Mouse (Mus musculus) B cell, adult 2 months (primary cell): Measurements from ENCODE around the gene Adamts12.

Experiments used
- DNase-seq, 2 experiments: peaks; one replicate each; pipeline ENCODE4 v3.0.0; 2022

Gene Adamts12

DNA sequence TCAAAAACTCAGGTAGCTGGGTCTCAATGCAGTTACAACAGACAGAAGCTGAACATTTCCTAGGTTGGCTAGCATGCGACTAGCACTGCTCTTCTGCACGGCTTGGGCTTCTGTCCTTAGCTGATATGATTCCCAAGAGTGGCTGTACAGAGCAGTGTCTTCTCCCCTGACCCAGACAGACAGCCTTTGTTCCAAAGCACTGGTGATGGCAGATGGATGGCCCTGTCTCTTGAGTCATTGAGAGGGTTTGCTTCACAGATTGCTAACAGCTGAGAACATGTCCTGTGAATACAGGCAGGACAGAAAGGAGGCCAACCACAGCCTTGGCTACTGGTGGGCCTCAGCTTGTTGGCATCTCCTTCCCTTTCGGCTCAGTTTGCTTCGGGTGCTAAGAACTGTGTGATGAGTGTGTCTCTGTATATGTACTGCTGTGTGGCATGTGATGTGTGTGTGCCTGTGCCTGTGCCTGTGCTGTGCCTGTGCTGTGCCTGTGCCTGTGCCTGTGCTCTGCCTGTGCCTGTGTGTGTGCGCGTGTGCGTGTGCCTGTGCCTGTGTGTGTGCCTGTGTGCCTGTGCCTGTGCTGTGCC is 109.4 kb downstream of the Adamts12 start:
- no peak for DNase-seq

DNA sequence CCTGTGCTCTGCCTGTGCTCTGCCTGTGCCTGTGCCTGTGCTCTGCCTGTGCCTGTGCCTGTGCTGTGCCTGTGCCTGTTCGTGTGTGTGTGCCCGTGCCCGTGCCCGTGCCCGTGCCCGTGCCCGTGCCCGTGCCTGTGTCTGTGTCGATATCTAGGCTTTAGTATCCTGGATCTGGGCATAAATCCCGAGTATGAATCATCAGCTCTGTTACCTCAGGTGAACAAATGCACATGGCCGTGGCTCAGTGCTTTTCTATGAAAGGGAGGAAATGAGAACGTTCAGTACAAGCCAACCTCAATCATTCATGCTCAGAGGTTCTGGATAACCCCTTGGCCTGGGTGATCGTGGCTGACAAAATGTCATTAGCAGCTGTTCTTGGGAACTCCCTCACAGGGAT is 110.3 kb downstream of the Adamts12 start:
- no peak for DNase-seq

DNA sequence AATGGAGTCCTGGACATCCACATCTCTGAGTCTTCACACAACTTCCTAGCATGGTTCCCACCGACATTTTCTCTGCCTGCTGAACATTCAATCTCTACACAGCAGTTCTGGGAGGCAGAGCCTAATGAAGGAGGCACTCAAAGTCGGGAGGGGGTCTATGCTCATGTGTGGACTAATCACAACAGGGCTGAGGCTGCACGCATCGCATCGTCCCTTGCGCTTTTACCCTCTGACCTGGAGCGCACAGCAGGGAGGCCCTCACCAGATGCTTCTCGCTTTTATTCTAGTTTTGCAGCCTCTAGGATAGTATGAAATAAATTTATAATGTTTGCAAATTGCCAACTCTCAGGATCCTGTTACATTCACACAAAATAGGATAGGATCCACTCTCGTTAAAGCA is 112.9 kb downstream of the Adamts12 start:
- no peak for DNase-seq

DNA sequence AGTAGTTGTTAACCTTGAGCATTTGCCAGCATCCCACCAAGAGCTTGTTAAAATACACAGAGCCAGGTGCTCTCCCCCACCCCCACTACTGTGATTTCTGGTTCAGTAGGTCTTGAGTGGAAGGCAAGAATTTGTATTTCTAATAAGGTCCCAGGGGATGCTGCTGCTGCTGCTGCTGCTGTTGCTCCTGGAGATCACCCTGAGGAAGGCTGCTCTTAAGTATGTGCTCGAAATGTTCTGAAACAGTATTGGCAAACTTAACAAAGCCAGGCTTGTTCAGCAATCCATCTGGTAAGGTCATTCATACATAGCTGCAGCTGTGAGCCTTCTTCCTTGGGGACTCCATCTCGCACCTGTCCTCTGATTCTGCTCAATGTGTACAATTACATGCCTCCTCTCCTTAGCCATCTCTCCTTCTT is 115.2 kb downstream of the Adamts12 start:
- DNase-seq, result no peak

DNA sequence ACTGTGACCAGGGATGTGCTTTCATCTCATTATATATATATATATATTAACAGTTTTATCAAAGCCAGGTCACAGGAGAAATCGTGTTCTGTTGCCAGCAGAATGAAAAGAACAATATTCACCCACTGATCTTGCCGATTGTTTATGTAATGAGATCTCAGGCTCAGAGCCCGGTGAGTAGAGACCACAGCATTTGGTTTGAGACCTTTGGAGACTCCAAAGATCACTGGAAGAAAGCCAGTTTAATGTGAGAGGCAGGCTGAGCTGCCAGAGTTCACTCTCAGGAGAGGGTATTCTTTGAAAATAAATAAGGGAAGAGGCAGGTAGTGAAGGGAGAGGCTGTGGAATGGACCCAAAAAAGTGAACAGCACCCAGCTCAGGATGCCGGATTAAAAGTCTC is 122.1 kb downstream of the Adamts12 start:
- no peak for DNase-seq

DNA sequence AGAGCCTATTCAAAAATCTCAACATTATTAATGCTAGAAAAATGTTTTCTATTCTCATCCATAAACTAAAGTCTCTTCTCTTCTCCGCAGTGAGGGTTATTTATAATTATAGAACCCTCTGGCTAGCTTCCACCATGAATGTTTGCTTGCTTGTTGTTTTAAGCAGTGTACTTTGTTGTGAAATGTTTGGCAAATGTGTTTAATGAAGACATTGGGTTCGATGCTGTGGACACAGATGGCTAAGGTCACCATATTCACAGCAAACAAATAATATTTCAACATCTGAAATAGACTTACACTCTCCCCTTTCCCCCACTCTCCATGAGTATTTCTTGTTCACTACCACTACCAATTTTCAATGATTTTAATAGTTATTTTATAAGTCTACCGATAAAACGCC is 125.9 kb downstream of the Adamts12 start:
- no peak for DNase-seq

DNA sequence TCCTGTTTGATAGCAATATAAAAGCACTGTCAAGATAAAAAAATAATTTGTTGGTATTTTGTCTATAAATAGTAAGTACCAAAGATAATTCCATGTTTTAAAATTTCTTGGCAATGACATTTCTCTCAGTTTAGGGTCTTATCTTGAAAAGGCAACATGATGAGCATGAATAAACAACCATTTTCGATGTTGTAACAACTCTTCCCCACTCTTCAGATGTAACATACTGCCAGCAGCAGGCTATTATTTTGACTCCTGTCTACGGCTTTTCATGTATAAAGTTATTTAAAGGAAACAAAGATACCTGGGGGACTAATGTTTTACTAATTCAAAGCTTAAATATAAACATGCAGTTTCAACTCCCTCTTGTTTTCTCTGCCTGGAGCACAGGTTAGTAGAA is 128.2 kb downstream of the Adamts12 start:
- DNase-seq, result no peak

DNA sequence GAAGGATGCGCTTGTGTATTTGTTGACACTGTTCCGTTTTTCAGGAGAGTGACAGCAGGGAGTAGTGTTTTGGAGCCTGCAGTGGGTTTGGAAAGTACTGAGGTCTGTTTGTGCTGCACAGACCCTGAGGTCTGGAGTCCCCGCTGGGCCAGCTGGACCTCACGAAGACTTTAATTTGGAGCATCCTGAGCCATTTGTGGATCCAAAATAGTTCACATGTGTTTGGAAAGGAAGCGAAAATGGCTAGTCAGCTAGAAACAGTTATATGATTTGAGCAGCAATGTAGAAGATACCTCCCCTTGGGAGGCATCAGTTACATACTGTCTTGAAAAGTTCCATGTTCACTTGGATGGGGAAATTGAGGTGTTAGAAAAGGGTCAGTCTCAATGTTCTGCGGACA is 132.5 kb downstream of the Adamts12 start:
- DNase-seq, result no peak

DNA sequence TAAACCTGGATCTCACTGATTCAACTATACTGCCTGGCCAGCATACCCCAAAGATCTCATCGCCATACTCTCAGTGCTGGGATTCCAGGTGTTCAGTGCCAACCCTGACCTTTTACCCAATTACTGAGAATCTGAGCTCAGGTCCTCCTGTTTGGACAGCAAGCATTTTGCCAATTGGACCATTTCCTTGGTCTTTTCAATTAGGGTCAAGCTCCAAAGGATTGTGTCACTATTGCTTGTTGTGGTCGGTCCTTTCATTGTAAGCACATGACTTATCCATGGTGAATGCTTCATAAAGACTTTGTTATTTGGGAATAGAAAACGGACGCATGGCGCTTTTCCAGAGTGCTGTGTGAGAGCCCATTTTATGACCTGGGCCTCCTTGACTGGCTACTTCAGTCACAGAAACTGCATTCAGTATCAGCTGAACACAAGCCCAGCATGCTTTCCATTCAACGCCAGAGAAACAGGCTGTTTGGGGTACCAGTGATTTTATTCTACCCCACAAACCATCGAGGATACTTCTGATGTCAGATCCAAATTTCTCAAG is 133.7 kb downstream of the Adamts12 start:
- no peak for DNase-seq

DNA sequence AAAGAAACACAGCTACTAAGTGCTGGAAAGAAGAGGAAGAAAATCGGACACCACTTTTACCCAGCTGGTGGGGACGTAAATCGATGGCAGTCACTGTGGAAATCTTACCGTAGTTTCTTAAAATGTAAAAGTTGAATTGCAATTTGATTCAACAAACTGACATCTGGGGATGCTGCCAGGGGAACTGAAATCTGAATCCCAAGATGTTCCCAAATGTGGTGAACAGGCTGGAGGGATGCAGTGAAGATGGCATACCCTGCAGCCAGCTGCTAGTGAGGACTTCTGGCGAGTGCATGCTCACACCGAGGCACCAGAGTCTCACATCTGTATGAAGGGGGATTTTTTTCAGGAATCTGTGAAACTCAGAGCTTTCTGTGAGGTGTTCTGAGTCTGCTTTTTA is 138.5 kb downstream of the Adamts12 start:
- DNase-seq, result no peak

DNA sequence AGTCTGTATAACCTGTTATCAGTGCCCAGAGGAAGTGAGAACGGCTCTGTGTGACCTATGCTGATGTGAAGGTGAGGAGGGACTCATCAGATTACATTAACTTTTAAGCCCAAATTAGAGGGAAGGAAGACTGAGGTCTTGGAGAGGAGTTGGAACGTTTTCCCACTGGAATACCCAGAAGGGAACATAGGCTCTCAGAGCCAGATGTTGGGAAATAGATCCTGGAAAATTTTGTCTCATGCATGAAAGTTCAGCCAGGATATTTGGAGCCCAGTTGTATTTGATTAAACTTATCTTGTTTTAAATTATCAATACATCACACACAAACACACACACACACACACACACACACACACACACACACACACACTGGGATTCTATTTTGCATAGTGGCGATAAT is 140.3 kb downstream of the Adamts12 start:
- no peak for DNase-seq

DNA sequence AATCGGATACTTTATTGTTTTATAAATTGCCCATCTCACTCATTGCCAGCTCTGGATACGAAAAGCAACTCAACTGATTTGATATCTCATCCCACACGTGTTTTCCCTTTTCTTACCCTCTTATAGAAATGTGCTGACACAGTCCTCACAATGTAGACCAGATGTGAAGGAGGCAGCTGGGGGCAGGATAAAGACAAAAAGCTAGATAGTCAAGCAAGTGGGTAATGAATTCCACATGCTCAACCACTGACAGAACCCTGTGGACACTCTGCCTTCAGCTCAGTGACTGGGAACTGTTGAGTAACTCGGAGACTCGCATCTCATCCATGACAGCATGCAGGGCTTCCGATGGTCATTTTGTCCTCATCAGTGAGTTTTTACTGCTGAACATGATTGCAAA is 146.4 kb downstream of the Adamts12 start:
- no peak for DNase-seq

DNA sequence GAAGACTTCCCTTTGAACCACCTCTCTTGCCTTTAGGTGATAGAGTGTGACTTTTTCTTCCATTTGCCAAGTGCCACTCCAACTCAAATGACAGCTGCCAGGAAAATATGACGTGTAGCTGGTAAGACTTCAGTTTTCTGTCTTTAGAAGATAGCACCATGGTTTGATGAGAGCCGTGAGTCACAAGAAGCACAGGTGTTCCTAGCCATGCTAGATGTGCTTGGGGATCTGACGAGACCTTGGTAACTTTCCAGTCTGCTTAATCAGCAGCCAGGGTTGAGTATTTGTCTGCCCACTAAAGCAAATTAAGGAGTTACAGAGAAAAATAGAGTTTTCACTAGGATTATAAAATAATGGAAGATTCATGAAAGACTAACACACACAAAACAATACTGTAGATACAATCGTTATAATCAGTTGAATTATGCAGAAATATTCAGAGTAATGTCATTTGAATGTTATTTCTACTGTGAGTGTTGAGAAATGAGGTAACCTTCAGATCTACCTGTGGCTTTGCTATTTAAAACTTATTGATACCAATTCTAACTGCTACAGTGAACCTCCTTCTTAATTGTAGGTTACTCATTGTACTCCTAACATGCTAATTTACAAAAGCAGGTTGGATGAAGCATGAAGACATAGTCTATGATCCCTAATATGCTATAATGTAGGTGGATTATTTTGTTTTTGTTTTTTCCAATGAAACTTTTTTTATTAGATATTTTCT is 169.5 kb downstream of the Adamts12 start:
- DNase-seq, result no peak

DNA sequence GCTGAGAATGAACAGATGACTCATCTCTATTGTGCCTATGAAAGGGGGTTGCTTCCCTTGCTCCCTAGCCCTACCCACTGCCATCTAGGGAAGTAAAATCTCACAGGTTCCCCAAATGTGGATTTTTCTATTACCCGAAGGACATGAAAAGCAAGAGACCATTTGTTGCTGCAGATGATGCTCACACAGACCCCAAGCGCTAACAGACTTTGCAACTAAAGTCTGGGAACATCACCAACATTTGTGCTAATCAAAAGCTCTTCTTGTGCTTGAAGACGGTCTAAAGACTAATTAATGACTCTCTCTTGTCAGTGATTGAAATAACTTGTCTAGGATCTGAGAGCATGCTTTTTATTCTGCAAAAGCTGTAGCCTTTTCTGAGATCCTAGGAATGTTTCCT is 175.8 kb downstream of the Adamts12 start:
- no peak for DNase-seq

DNA sequence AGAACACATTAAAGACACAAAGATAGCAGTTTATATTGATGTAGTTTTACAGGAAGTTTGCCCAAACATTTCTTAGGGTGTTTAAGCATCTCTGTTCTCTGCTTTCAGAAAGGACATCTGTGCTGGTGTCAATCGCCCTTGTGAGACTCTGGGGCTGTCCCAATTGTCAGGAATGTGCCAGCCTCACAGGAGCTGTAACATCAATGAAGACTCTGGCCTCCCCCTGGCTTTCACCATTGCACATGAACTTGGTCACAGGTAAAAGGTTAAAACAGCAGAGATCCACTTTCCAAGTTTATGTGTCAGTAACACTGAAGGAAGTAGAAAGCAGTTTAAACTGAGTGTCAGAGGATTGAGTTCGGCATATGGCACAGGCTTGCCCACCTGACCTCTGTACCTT is 176.7 kb downstream of the Adamts12 start:
- DNase-seq, result no peak

DNA sequence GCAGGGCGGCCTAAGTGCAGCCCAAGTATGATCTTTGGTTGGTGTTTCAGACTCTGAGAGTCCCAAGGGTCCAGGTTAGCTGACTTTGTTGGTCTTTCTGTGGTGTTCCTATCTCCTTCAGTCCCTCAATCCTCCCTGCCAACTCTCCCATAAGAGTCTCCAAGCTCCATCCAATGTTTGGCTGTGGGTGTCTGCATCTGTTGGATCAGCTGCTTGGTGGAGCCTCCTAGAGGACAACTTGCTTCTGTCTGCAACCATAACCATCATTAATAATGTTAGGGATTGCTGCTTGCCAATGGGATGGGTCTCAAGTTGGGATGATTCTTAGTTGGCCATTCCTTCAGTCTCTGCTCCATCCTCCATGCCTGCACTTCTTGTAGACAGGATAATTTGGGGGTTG is 181.8 kb downstream of the Adamts12 start:
- no peak for DNase-seq

DNA sequence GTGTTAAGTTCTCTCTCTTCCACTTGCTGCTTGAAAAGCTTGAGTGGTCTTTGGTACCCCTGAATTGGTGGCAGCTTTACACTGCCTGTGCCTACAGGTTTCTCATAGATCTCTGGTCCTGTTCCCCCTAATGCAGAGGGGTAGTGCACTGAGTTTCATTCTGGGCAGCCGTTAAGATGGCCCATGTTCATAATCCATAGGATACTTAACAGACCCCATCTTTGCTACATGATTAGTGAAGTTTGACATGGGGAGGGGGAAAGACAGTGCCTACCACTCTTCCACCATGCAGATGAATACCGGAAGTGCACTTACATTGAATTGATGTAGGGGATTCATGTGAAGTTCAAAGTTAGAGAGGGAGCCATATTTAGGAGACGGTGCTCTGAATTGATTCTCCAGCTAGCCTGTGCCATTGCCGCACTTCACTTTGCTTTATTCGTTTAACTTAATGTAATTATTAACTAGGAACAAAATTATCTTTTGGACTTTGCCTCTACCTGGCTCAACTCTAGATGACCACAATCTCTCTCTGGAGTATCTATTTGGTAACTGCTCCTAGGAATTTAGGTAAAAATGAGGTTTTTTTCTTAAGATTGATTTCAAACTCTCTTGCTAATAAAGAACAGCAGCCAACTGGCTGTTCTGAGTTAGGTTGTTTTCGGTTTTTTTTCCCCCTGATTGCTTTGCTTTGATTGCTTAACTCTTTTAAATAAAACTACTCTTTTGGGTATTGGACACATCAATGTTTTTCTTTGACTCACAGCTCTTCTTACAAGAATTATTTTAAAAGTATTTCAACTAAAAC is 214.9 kb downstream of the Adamts12 start:
- DNase-seq, result no peak

DNA sequence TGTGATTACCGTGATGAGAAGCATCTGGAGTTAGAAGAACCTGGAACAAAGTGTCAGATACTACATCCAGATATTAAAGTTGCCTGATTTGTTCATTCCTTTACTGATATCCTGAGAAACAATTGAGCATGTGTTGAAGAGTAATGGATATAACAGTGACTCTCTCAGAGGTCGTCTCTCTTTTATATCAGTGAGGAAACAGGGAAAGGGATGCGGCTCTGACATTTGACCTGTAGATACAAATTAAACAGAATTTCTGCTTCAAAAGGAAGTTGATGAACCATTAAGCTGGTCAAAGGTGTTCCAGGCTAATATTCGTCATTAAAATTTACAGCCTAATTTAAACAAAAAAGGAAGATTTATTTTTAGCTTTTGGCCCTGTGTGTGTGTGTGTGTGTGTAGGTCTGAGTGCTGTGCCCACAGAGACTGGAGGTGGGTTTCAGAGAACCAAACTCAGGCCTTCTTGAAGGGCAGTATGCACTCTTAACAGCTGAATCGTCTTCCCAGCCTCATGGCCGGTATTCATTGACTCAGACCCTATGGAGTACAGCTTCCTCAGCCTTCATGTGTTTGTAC is 216.2 kb downstream of the Adamts12 start:
- no peak for DNase-seq

DNA sequence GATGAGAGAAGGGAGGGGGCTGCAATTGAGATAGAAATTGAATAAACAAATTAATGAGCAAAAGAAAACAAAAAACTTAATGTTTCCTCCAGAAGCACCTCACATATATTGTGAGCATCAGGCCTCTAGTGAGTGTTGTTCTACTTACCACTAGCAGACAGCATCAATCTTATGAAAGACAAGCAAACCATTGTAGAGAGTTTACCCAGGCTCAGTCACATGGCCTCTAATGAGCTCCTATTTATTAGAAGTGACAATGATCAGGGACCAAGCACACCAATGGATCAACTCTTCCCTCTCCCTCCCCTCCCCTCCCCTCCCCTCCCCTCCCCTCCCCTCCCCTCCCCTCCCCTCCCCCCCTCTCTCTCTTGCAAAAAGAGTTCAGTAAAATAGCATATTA is 218.6 kb downstream of the Adamts12 start:
- DNase-seq, result no peak

DNA sequence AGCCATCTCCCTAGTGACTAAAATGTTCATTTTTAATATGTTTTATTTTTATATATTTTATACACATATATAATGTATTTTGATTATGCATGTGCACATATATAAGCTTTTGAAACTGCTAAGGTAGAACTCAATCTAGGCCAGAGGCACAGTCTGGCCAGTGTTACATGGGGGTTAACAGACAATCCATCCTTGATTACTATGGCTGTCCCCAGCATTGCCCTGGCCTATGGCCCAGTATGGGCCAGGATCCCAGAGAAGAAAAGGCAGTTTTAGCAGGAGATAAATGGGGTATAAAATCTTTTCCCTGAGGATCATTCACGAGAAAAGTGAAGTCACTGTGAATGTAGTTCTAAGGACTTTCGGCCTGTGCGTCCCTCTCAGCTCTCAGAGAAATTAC is 223.2 kb downstream of the Adamts12 start:
- DNase-seq, result no peak

DNA sequence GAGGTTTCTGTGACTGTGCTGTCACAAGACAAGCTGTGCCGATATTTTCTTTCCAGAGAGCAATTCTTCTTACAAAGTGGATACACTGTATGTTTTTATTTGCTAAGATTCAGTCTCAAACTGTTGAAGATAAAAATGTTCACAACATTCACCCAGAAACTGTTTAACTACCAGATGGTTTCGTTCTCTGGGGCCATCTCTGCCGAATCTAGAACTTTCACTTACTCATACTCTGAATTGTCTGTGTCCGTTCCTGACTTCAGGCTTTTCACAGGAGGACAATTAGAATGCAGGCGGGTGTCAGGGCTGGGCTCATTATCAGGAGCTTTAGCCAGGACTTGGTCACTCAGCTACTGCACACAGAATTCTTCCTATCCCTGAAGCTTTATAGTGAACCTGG is 227.7 kb downstream of the Adamts12 start:
- DNase-seq, result no peak

DNA sequence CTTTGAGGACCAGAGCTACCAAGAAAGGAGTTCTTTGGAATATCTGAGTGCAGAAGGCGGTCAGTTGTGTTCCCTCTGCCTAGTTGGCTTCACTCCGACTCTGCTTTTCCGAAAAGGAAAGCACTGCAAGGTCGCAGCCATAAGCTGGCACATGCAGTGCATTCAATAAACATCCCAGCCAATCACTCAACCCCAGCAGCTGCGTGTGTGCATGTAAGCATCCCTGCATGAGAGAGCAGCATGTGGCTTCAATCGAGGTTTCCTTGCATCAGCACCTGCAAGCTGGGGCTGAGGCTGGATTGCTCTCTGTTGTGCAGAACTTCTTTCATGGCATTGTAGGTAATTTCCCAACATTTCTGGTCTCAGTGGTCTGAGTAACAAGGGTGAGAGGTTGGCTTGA is 230.4 kb downstream of the Adamts12 start:
- DNase-seq, result no peak

DNA sequence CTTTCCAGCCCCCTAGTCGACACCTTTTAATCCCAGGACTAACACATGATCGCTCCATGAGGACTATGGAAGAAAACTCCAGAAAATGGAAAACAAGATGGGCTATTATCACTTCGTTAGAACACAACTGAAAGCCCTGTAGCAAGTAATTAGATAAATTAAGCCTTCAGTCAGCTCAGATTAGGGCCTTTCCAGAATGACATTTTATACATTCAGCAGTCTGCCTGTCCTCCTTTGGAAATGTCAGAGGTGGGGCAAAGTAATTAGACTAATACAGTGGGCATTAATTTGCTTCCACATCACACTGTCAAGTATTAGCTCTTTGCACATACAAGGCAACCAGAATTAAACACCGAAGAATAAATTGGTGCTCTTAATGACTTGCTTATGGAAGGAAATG is 233.4 kb downstream of the Adamts12 start:
- DNase-seq, result no peak

DNA sequence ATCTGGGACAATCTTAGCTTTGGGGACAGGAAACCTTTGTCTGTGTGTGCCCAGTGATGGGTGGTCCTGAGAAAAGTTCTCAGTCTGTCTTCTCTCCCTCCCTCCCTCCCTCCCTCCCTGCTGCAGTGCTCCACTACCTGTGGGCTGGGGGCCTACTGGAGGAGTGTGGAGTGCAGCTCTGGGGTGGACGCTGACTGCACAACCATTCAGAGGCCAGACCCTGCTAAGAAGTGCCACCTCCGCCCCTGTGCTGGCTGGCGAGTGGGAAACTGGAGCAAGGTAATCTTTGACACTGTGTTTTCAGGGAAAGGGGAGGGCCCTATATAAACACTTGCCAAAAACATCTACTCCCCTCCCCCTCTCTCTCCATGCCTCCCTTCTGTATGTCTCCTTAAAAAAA is 252.5 kb downstream of the Adamts12 start:
- no peak for DNase-seq
